Mouse (Mus musculus) cerebellum, adult 2 months (tissue): ENCODE results near the gene Slc3a1.

Source experiments
- CTCF ChIP-seq: fragments of 200-500 bp; IDR thresholded peaks from 2 replicates; pipeline ENCODE4 v1.5.1; 2011; ENCODE audit warnings: low read depth, mild to moderate bottlenecking, control low read depth, low read length, moderate library complexity, borderline replicate concordance; ENCODE audit not compliant: insufficient read depth
- POLR2A ChIP-seq: fragments of 200-500 bp; IDR thresholded peaks from 2 replicates; pipeline ENCODE4 v1.6.1; 2011; ENCODE audit warnings: low read length, control low read depth, borderline replicate concordance; ENCODE audit not compliant: insufficient read depth

GRCm38 (mm10) chr17:85072383-85072782 lies 44.2 kb downstream of the Slc3a1 start:
- TF ChIP-seq CTCF = no peak
- TF ChIP-seq POLR2A = no peak
